Mouse (Mus musculus) left cerebral cortex, adult 9 months (tissue): Measurements from ENCODE around the gene Mitf.

Source experiments
- DNase-seq, 2 experiments: peaks; one replicate each; pipeline ENCODE4 v3.0.0; 2022; ENCODE audit warnings: low spot score in 2 of 2

Mitf gene

GRCm38 (mm10) chr6:97806781-97807743 is at the start of gene Mitf:
Gene Mitf, plus strand, starts transcription at chr6:97807052.
- DNase-seq, result peak; percentile 85 to 96

- DNase-seq, result no peak
Measured at GRCm38 (mm10) chr6:97757361-97757760, 49.5 kb upstream of the Mitf start.

GRCm38 (mm10) chr6:97758884-97759283 is 48.0 kb upstream of the Mitf start:
- DNase-seq, result no peak

- DNase-seq, result peak in 1 of 2 experiments; percentile 66
Measured at GRCm38 (mm10) chr6:97759301-97759700, 47.6 kb upstream of the Mitf start.

GRCm38 (mm10) chr6:97761326-97761725 is 45.5 kb upstream of the Mitf start:
- DNase-seq, result peak in 1 of 2 experiments; percentile 54

- no peak for DNase-seq
Measured at GRCm38 (mm10) chr6:97763970-97764369, 42.9 kb upstream of the Mitf start.

- no peak for DNase-seq
Measured at GRCm38 (mm10) chr6:97767836-97768235, 39.0 kb upstream of the Mitf start.

- no peak for DNase-seq
Measured at GRCm38 (mm10) chr6:97769549-97769948, 37.3 kb upstream of the Mitf start.

GRCm38 (mm10) chr6:97781316-97781715 is 25.5 kb upstream of the Mitf start:
- DNase-seq, result no peak

GRCm38 (mm10) chr6:97782291-97782690 is 24.6 kb upstream of the Mitf start:
- no peak for DNase-seq

GRCm38 (mm10) chr6:97786871-97787270 is 20.0 kb upstream of the Mitf start:
- DNase-seq, result no peak

- no peak for DNase-seq
Measured at GRCm38 (mm10) chr6:97788361-97788974, 18.4 kb upstream of the Mitf start.

- no peak for DNase-seq
Measured at GRCm38 (mm10) chr6:97789700-97790099, 17.2 kb upstream of the Mitf start.

- no peak for DNase-seq
Measured at GRCm38 (mm10) chr6:97792104-97792503, 14.7 kb upstream of the Mitf start.

- DNase-seq, result no peak
Measured at GRCm38 (mm10) chr6:97795175-97795574, 11.7 kb upstream of the Mitf start.

GRCm38 (mm10) chr6:97800615-97801014 is 6.2 kb upstream of the Mitf start:
- DNase-seq, result no peak

GRCm38 (mm10) chr6:97806051-97806450 is 801 bp upstream of the Mitf start:
- DNase-seq, result no peak

- no peak for DNase-seq
Measured at GRCm38 (mm10) chr6:97814191-97814590, 7.3 kb downstream of the Mitf start.

- DNase-seq, result no peak
Measured at GRCm38 (mm10) chr6:97815723-97816122, 8.9 kb downstream of the Mitf start.

GRCm38 (mm10) chr6:97816806-97817205 is 10.0 kb downstream of the Mitf start:
- DNase-seq, result no peak

- no peak for DNase-seq
Measured at GRCm38 (mm10) chr6:97818128-97818527, 11.3 kb downstream of the Mitf start.

- no peak for DNase-seq
Measured at GRCm38 (mm10) chr6:97818948-97819347, 12.1 kb downstream of the Mitf start.

GRCm38 (mm10) chr6:97820505-97820904 is 13.7 kb downstream of the Mitf start:
- peak in 1 of 2 experiments; percentile 13 for DNase-seq
